Mouse (Mus musculus) embryonic fibroblast, embryonic 13.5 days (primary cell): Measurements from ENCODE around the gene Rtf1. TPM values are rescaled to one million over a fixed set of nuclear protein-coding genes. Genes with fewer than 3 reads are reported as not detected.
A peak's percentile ranks its signal among the peaks of the same experiment; 100 is the strongest.

ENCODE experiments used
- H3K27ac ChIP-seq: 2 replicates; pipeline ENCODE4 v1.5.1; 2012; ENCODE audit warnings: low read length, control low read depth, inconsistent platforms; ENCODE audit not compliant: insufficient read depth
- H3K4me1 ChIP-seq: 2 replicates; pipeline ENCODE4 v1.6.1; 2011; ENCODE audit warnings: low read length; ENCODE audit not compliant: control insufficient read depth, insufficient read depth
- H3K4me3 ChIP-seq: 2 replicates; pipeline ENCODE4 v1.5.1; 2011; ENCODE audit warnings: mild to moderate bottlenecking, control low read depth, low read length; ENCODE audit not compliant: insufficient read depth
- CTCF ChIP-seq: IDR thresholded peaks from 2 replicates; pipeline ENCODE4 v1.5.1; 2011; ENCODE audit warnings: mild to moderate bottlenecking, control low read depth, low read length, moderate library complexity, borderline replicate concordance; ENCODE audit not compliant: insufficient read depth
- POLR2A ChIP-seq: IDR thresholded peaks from 2 replicates; pipeline ENCODE4 v1.6.1; 2011; ENCODE audit warnings: low read depth, mild to moderate bottlenecking, control low read depth, low read length, moderate library complexity
- polyA plus RNA-seq: library from polyadenylated mRNA; stranded (reverse); fragments of >200 nt; gene quantifications from 2 replicates; pipeline ENCODE4 v1.2.4, GENCODE M21; 2011; ENCODE audit warnings: low read depth; ENCODE audit not compliant: missing spikeins, insufficient read length

The Rtf1 gene
- polyA plus RNA-seq, 1 experiment, result 31.2 TPM

DNA sequence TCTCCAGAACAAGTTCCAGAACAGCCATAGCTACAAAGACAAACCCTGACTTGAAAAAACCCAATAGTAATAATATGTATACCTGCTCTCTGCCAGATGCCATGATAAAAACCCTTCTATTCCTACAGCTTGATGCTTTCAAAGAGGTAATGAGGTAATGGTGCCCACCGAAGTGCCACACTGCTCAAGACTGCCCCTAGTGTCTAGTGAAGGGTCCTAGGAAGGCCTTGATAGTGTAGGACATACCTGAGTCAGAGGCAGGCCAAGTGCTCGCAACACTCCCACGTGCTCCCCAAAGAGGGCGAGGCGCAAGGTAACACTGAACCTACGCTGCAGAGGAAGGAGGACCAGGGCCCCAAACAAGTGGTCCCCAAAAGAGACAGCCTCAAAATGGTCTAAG lies 92.4 kb downstream of the Rtf1 start:
- H3K4me3 ChIP-seq, result no peak overlapping the region
- H3K27ac ChIP-seq, result no peak overlapping the region
- H3K4me1 ChIP-seq, result no peaks in the 10 kb centered on the region
- no peak for TF ChIP-seq POLR2A
- peak; percentile 10; the same call in 1 of the 2 replicates for TF ChIP-seq CTCF

Other genes starting within 250 kb of the Rtf1 start
- gene Ino80, start 197.4 kb upstream of the Rtf1 start, polyA plus RNA-seq, result 21.8 and 24.6 TPM in 2 replicates
- 0.94 and 1.1 TPM in 2 replicates for gene Exd1, start 127.4 kb upstream of the Rtf1 start, polyA plus RNA-seq
- 113 and 129 TPM in 2 replicates for gene Chp1, start 127.4 kb upstream of the Rtf1 start, polyA plus RNA-seq
- gene Nusap1, start 56.8 kb upstream of the Rtf1 start, polyA plus RNA-seq, result 33.0 and 59.3 TPM in 2 replicates
- 9.0 and 11.1 TPM in 2 replicates for gene Oip5, start 56.6 kb upstream of the Rtf1 start, polyA plus RNA-seq
- gene Ndufaf1, start 12.2 kb upstream of the Rtf1 start, polyA plus RNA-seq, result 29.9 and 31.3 TPM in 2 replicates
- gene Itpka, start 67.3 kb downstream of the Rtf1 start, polyA plus RNA-seq, result not detected in 2 replicates
- gene Ltk, start 85.4 kb downstream of the Rtf1 start, polyA plus RNA-seq, result not detected in 2 replicates
- 12.2 and 13.0 TPM in 2 replicates for gene Rpap1, start 112.5 kb downstream of the Rtf1 start, polyA plus RNA-seq
- 17.8 and 19.9 TPM in 2 replicates for gene Tyro3, start 122.7 kb downstream of the Rtf1 start, polyA plus RNA-seq
- 55.7 and 69.2 TPM in 2 replicates for gene Mga, start 222.2 kb downstream of the Rtf1 start, polyA plus RNA-seq